Mouse (Mus musculus): ENCODE measurements around the gene Zfand3. TPM values are rescaled to one million over a fixed set of nuclear protein-coding genes. Genes with fewer than 3 reads are reported as not detected.

The Zfand3 gene
- polyA plus RNA-seq, 1 experiment from 2014 or later: 51.0 TPM

- ATAC-seq (replicated peaks): no peak
- no peaks in the 10 kb centered on the region for H3K27me3 ChIP-seq (replicated peaks)
- no peaks in the 10 kb centered on the region for H3K36me3 ChIP-seq (replicated peaks)
- no peak overlapping the region for H3K27ac ChIP-seq
- no peak overlapping the region for H3K4me3 ChIP-seq
- no peak overlapping the region for H3K9ac ChIP-seq
- H3K4me2 ChIP-seq: no peak overlapping the region
- WGBS: 89% methylated on average over 5 of the region's 5 CpGs
- no peaks in the 10 kb centered on the region; the same call in 1 of the 2 replicates for H3K9me3 ChIP-seq
- H3K4me1 ChIP-seq: peaks cover 20% of the 10 kb centered on the region
Measured at GRCm38 (mm10) chr17:30059066-30059465, 54.5 kb downstream of the Zfand3 start.

GRCm38 (mm10) chr17:30061100-30061837 is 56.7 kb downstream of the Zfand3 start:
- H3K36me3 ChIP-seq (replicated peaks): no peaks in the 10 kb centered on the region
- no peak for ATAC-seq (replicated peaks)
- 90% methylated on average over 8 of the region's 8 CpGs for WGBS

DNA sequence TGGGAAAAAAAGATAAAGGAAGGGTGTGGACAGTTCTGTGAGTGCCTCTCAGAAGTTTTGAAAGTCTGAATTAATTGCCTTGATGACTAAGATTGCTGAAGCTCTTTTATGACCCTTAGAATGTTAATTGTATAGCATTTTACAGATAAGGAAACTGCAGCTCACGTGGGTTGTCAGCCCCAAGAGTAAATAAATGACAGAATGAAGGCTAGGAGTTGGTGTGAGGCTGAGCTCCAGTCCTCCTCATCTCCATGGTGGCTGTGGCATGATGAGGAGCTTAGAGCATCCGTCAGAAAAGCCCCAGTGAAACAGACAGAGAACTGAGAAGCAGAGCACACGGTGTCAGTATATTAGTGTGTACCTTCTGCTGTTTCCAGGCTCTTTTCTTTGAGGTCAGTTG is 59.3 kb downstream of the Zfand3 start:
- Histone ChIP-seq H3K27ac (no peak overlapping the region), H3K4me1 (peaks cover 29% of the 10 kb centered on the region), H3K9ac (no peak overlapping the region), H3K27me3 (replicated peaks) (no peaks in the 10 kb centered on the region), H3K9me3 (no peaks in the 10 kb centered on the region), H3K36me3 (replicated peaks) (no peaks in the 10 kb centered on the region), H3K4me3 (no peak overlapping the region), H3K4me2 (no peak overlapping the region)
- WGBS: 28% methylated on average over 3 of the region's 3 CpGs
- no peak for ATAC-seq (replicated peaks)

More at GRCm38 (mm10) chr17:30061100-30061837, 56.7 kb downstream of the Zfand3 start:
- no peak overlapping the region for H3K4me2 ChIP-seq
- H3K9ac ChIP-seq: no peak overlapping the region
- no peaks in the 10 kb centered on the region for H3K27me3 ChIP-seq (replicated peaks)
- no peak overlapping the region for H3K27ac ChIP-seq
- H3K4me1 ChIP-seq: peaks cover 34% of the 10 kb centered on the region
- no peaks in the 10 kb centered on the region for H3K9me3 ChIP-seq
- H3K4me3 ChIP-seq: no peak overlapping the region

DNA sequence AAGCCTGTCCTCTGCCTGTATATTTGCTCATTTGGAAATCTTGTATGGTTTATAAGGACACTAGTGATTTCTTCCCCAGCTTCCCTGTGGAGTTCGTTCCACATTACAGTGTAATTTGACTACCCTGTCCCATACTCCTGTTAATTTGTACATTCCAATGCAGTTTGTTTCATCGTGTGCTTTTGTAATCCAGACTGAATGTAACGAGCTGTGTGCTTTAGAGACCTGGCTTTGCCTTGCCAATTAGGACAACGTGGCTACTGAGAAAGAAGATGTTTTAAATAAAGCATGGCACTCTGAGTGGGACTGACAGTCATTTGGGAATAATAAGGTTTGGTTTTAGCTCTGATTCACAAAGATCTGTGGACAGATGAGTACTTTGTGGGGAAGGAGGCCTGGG is 60.2 kb downstream of the Zfand3 start:
- no peak; the same call in 1 of the 2 replicates for ATAC-seq (replicated peaks)
- H3K9ac ChIP-seq: no peak overlapping the region
- no peak overlapping the region for H3K4me2 ChIP-seq
- no peaks in the 10 kb centered on the region for H3K27me3 ChIP-seq (replicated peaks)
- H3K4me3 ChIP-seq: no peak overlapping the region
- 0 out of 2 replicates have a peak overlapping the region, but pooled peaks have one; percentile 5 for H3K27ac ChIP-seq
- no peaks in the 10 kb centered on the region for H3K36me3 ChIP-seq (replicated peaks)
- H3K9me3 ChIP-seq: no peaks in the 10 kb centered on the region
- peaks cover 25% of the 10 kb centered on the region for H3K4me1 ChIP-seq
- 23% methylated on average over 4 of the region's 4 CpGs for WGBS

GRCm38 (mm10) chr17:30069776-30070175 is 65.2 kb downstream of the Zfand3 start:
- H3K27ac ChIP-seq: no peak overlapping the region
- H3K4me3 ChIP-seq: no peak overlapping the region
- ATAC-seq (replicated peaks): no peak
- H3K27me3 ChIP-seq (replicated peaks): no peaks in the 10 kb centered on the region
- no peaks in the 10 kb centered on the region for H3K9me3 ChIP-seq
- 89% methylated on average over 3 of the region's 3 CpGs for WGBS
- peaks cover 11% of the 10 kb centered on the region for H3K4me1 ChIP-seq
- no peaks in the 10 kb centered on the region for H3K36me3 ChIP-seq (replicated peaks)
- no peak overlapping the region for H3K9ac ChIP-seq
- no peak overlapping the region for H3K4me2 ChIP-seq

- 88% methylated on average over 5 of the region's 5 CpGs for WGBS
Measured at GRCm38 (mm10) chr17:30070631-30071030, 66.1 kb downstream of the Zfand3 start.

GRCm38 (mm10) chr17:30072613-30073012 is 68.1 kb downstream of the Zfand3 start:
- Histone ChIP-seq H3K36me3 (replicated peaks) (no peaks in the 10 kb centered on the region), H3K9me3 (no peaks in the 10 kb centered on the region), H3K4me2 (no peak overlapping the region), H3K4me1 (peaks cover 10% of the 10 kb centered on the region), H3K9ac (no peak overlapping the region), H3K27me3 (replicated peaks) (no peaks in the 10 kb centered on the region), H3K27ac (no peak overlapping the region), H3K4me3 (no peak overlapping the region)
- 91% methylated on average over 3 of the region's 3 CpGs for WGBS
- no peak for ATAC-seq (replicated peaks)

More at GRCm38 (mm10) chr17:30070631-30071030, 66.1 kb downstream of the Zfand3 start:
- H3K36me3 ChIP-seq (replicated peaks): no peaks in the 10 kb centered on the region
- H3K27ac ChIP-seq: no peak overlapping the region
- H3K4me3 ChIP-seq: no peak overlapping the region
- ATAC-seq (replicated peaks): no peak
- H3K4me1 ChIP-seq: peaks cover 12% of the 10 kb centered on the region
- no peaks in the 10 kb centered on the region for H3K27me3 ChIP-seq (replicated peaks)
- no peak overlapping the region for H3K9ac ChIP-seq
- H3K9me3 ChIP-seq: no peaks in the 10 kb centered on the region
- no peak overlapping the region for H3K4me2 ChIP-seq

DNA sequence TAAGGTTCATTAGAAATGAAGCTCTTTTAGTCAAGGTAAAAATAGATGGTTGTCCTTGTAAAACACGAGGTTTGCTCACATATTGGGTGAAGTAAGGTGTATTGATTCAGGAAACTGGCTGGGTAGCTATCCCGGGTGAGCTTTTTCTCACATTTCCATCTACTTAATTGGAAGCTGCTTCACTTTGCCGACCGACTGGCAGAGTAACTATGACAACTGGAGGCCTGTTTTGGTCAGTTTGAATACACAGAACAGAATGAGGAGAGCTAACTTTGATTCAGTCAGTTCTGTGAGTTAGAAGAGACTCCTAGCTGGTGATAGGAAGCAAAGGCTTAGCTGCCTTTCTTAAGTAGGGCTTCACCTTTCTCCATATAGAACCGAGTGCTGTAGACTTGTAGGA is 71.4 kb downstream of the Zfand3 start:
- no peak for ATAC-seq (replicated peaks)
- Histone ChIP-seq H3K27ac (no peak overlapping the region), H3K9me3 (no peaks in the 10 kb centered on the region), H3K4me3 (no peak overlapping the region), H3K9ac (no peak overlapping the region), H3K27me3 (replicated peaks) (no peaks in the 10 kb centered on the region), H3K4me2 (no peak overlapping the region), H3K4me1 (peaks cover 12% of the 10 kb centered on the region), H3K36me3 (replicated peaks) (no peaks in the 10 kb centered on the region)
- WGBS: 53% methylated on average over 5 of the region's 5 CpGs

DNA sequence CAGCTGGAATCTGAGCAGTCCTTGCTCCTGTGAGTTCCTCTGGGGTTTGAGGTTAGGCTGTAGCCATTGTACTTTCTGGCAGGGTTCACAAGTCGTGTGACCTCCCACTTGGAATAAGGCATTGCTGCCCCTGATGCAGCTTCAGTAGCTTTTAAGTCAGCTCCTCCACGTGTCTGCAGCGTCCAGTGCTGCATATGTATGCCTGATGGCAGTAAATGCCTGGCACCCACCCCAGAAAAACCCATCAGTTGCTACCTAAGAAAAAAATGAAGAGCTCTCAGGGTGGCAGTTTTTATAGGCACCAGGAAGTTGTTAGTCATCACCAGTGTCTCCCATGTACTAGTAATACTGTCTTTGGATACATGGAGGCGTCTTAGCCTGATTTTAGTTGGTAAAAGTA is 79.5 kb downstream of the Zfand3 start:
- Histone ChIP-seq H3K4me3 (no peak overlapping the region), H3K4me1 (peaks cover 6% of the 10 kb centered on the region; the same call in 1 of the 2 replicates), H3K9ac (no peak overlapping the region), H3K36me3 (replicated peaks) (no peaks in the 10 kb centered on the region), H3K27me3 (replicated peaks) (no peaks in the 10 kb centered on the region), H3K4me2 (no peak overlapping the region), H3K27ac (no peak overlapping the region), H3K9me3 (no peaks in the 10 kb centered on the region)
- WGBS: 74% methylated on average over 4 of the region's 4 CpGs
- no peak for ATAC-seq (replicated peaks)

DNA sequence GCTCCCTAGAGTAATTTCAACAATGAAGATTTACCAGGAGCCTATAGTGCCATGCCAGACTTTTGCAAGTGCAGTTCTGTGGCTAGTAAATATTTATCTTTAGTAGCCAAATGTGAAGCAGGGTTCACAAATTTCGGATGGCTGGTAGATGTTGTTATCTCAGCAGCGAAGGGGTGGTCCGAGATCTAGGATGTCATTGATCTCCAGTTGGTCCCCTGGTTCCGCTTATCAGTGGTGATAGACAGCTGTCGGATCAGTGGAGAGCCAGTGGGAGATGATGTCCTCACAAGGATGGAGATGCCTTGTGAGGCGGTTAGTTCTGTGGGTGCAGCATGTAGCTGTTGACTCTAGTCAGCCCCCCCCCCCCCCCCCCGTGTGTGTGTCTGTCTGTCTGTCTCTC is 82.2 kb downstream of the Zfand3 start:
- Histone ChIP-seq H3K4me3 (no peak overlapping the region), H3K27ac (no peak overlapping the region), H3K4me2 (no peak overlapping the region), H3K36me3 (replicated peaks) (no peaks in the 10 kb centered on the region), H3K4me1 (peaks cover 5% of the 10 kb centered on the region; the same call in 1 of the 2 replicates), H3K9ac (no peak overlapping the region), H3K27me3 (replicated peaks) (no peaks in the 10 kb centered on the region), H3K9me3 (no peaks in the 10 kb centered on the region)
- no peak for ATAC-seq (replicated peaks)
- WGBS: 93% methylated on average over 6 of the region's 7 CpGs

DNA sequence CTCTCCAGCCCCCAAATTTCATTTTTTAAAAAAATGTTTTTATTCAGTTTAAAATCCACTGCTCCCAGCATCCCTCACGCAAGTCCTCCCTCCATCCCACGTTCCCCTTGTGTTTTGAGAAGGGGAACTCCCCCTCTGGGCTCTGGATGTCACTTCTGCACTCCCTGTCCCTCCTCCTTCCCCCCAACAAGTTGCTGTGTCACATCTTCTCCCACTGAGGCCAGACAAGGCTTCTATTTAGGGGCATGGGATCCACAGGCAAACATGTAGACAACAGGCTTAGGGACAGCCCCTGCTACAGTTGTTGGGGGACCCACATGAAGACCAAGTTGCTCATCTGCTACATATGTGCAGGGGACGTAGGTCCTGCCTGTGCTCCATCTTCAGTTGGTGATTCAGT is 83.9 kb downstream of the Zfand3 start:
- no peak overlapping the region for H3K4me2 ChIP-seq

DNA sequence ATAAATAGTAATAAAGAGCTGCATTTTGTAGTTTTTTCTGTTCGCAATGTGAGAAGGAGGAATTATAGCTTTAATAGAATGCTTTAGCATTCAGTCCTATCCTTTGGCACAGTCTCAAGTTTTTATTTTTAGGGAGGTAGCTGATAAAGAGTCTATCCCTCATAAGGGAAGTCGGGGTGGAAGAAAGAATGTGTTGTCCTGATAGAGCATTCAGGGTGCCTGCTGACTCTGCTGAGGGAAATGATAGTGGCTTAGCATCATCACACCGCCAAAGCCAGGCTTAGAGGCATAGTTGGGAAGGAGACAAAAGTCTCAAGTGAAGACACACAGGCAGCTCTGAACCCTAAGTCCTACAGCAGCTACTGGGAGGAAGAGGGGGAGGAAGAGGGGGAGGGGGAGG is 85.9 kb downstream of the Zfand3 start:
- H3K27me3 ChIP-seq (replicated peaks): no peaks in the 10 kb centered on the region
- ATAC-seq (replicated peaks): no peak
- H3K27ac ChIP-seq: no peak overlapping the region

More for the DNA sequence above, 83.9 kb downstream of the Zfand3 start:
- Histone ChIP-seq H3K9ac (no peak overlapping the region), H3K9me3 (no peaks in the 10 kb centered on the region), H3K27me3 (replicated peaks) (no peaks in the 10 kb centered on the region), H3K27ac (no peak overlapping the region), H3K36me3 (replicated peaks) (no peaks in the 10 kb centered on the region), H3K4me1 (peaks cover 5% of the 10 kb centered on the region; the same call in 1 of the 2 replicates), H3K4me3 (no peak overlapping the region)
- no peak for ATAC-seq (replicated peaks)
- 100% methylated on average over 3 of the region's 3 CpGs for WGBS

More for the DNA sequence above, 85.9 kb downstream of the Zfand3 start:
- WGBS: 77% methylated on average over 3 of the region's 3 CpGs
- H3K4me1 ChIP-seq: peaks cover under 1% of the 10 kb centered on the region; the same call in 1 of the 2 replicates
- H3K4me3 ChIP-seq: no peak overlapping the region
- no peaks in the 10 kb centered on the region for H3K9me3 ChIP-seq
- no peaks in the 10 kb centered on the region for H3K36me3 ChIP-seq (replicated peaks)
- H3K9ac ChIP-seq: no peak overlapping the region
- H3K4me2 ChIP-seq: no peak overlapping the region

All from midbrain, embryonic 15.5 days (tissue).